Mouse (Mus musculus) spleen, adult 2 months (tissue): Measurements from ENCODE around the gene Nfatc3. TPM values are rescaled to one million over a fixed set of nuclear protein-coding genes. Genes with fewer than 3 reads are reported as not detected.

ENCODE experiments used
- DNase-seq, 2 experiments: peaks; one replicate each; pipeline versions ENCODE4 v3.0.0 to v3.0.0-alpha.2; 2012 to 2021; ENCODE audit warnings: low spot score in 2 of 2, low read depth in 1 of 2
- H3K27ac ChIP-seq: fragments of 200-500 bp; 2 replicates; pipeline ENCODE4 v1.5.1; 2012; ENCODE audit warnings: low read length, inconsistent platforms; ENCODE audit not compliant: insufficient read depth
- H3K27me3 ChIP-seq: fragments of 200-500 bp; 2 replicates; pipeline ENCODE4 v1.6.1; 2012; ENCODE audit warnings: mild to moderate bottlenecking, moderate library complexity, low read length, inconsistent platforms; ENCODE audit not compliant: control insufficient read depth, insufficient read depth
- H3K36me3 ChIP-seq: fragments of 200-500 bp; 2 replicates; pipeline ENCODE4 v1.6.1; 2012; ENCODE audit warnings: mild to moderate bottlenecking, low read length, inconsistent platforms; ENCODE audit not compliant: control insufficient read depth, insufficient read depth
- H3K4me1 ChIP-seq: fragments of 200-500 bp; 2 replicates; pipeline ENCODE4 v1.6.1; 2011; ENCODE audit warnings: inconsistent platforms; ENCODE audit not compliant: control insufficient read depth, insufficient read depth, insufficient read length
- H3K4me3 ChIP-seq: fragments of 200-500 bp; 2 replicates; pipeline ENCODE4 v1.5.1; 2011; ENCODE audit warnings: mild to moderate bottlenecking, inconsistent platforms; ENCODE audit not compliant: insufficient read depth, insufficient read length; ENCODE audit errors: extremely low read depth
- CTCF ChIP-seq: fragments of 200-500 bp; IDR thresholded peaks from 2 replicates; pipeline ENCODE4 v1.5.1; 2011; ENCODE audit warnings: mild to moderate bottlenecking, inconsistent platforms; ENCODE audit not compliant: insufficient read depth, insufficient read length, insufficient replicate concordance; ENCODE audit errors: extremely low read depth
- POLR2A ChIP-seq: fragments of 200-500 bp; IDR thresholded peaks from 2 replicates; pipeline ENCODE4 v1.6.1; 2011; ENCODE audit warnings: low read depth, low read length, inconsistent platforms
- WGBS: fragments of 180-500 bp; shearing (Covaris S2); methylation state at CpG from one replicate; pipeline ENCODE4 v1.1.7; 2018; 5-methylcytosine and 5-hydroxymethylcytosine counted together
- polyA plus RNA-seq: library from polyadenylated mRNA; depleted of rRNA; stranded (reverse); fragments of >200 nt; gene quantifications from 2 replicates; pipeline ENCODE4 v1.2.3, GENCODE M21; 2012; rRNA removed

The Nfatc3 gene
- polyA plus RNA-seq, 1 experiment: 29.5 TPM

GRCm38 (mm10) chr8:106176891-106177290, 118.3 kb downstream of the Nfatc3 start:
- WGBS: 72% methylated on average over 1 of the region's 1 CpGs
- TF ChIP-seq POLR2A (no peak), CTCF (no peak)
- Histone ChIP-seq H3K27ac (no peak overlapping the region), H3K4me3 (no peak overlapping the region), H3K27me3 (no peaks in the 10 kb centered on the region), H3K36me3 (peaks cover 3% of the 10 kb centered on the region), H3K4me1 (no peaks in the 10 kb centered on the region)
- no peak for DNase-seq

GRCm38 (mm10) chr8:106177594-106177993, 119.0 kb downstream of the Nfatc3 start:
- Histone ChIP-seq H3K4me1 (no peaks in the 10 kb centered on the region), H3K27ac (no peak overlapping the region), H3K4me3 (no peak overlapping the region), H3K27me3 (no peaks in the 10 kb centered on the region), H3K36me3 (peaks cover 4% of the 10 kb centered on the region)
- 89% methylated on average over 1 of the region's 1 CpGs for WGBS
- TF ChIP-seq POLR2A (no peak), CTCF (no peak)
- DNase-seq: no peak

GRCm38 (mm10) chr8:106178428-106178827, 119.8 kb downstream of the Nfatc3 start:
- Histone ChIP-seq H3K27me3 (no peaks in the 10 kb centered on the region), H3K4me1 (no peaks in the 10 kb centered on the region), H3K4me3 (no peak overlapping the region), H3K27ac (no peak overlapping the region), H3K36me3 (peaks cover 4% of the 10 kb centered on the region)
- no peak for DNase-seq
- no peak for TF ChIP-seq POLR2A
- no peak for TF ChIP-seq CTCF
- WGBS: 87% methylated on average over 2 of the region's 2 CpGs

Other genes with a start within 250 kb of the Nfatc3 start
- gene Ranbp10, start 231.5 kb upstream of the Nfatc3 start, polyA plus RNA-seq: 50.0 and 59.9 TPM in 2 replicates
- gene Tsnaxip1, start 231.1 kb upstream of the Nfatc3 start, polyA plus RNA-seq: 0.07 and 0.14 TPM in 2 replicates
- 14.2 and 16.4 TPM in 2 replicates for gene Cenpt, start 205.6 kb upstream of the Nfatc3 start, polyA plus RNA-seq
- gene Thap11, start 203.7 kb upstream of the Nfatc3 start, polyA plus RNA-seq: 33.7 and 41.2 TPM in 2 replicates
- 13.1 and 14.5 TPM in 2 replicates for gene Nutf2, start 198.3 kb upstream of the Nfatc3 start, polyA plus RNA-seq
- 71.3 and 90.0 TPM in 2 replicates for gene Edc4, start 178.0 kb upstream of the Nfatc3 start, polyA plus RNA-seq
- gene Nrn1l, start 165.3 kb upstream of the Nfatc3 start, polyA plus RNA-seq: 3.0 and 3.1 TPM in 2 replicates
- gene Pskh1, start 158.4 kb upstream of the Nfatc3 start, polyA plus RNA-seq: 24.3 and 30.3 TPM in 2 replicates
- gene Ctrl, start 125.0 kb upstream of the Nfatc3 start, polyA plus RNA-seq: 4,893 and 4,931 TPM in 2 replicates
- gene Psmb10, start 120.4 kb upstream of the Nfatc3 start, polyA plus RNA-seq: 228 and 357 TPM in 2 replicates
- gene Lcat, start 115.5 kb upstream of the Nfatc3 start, polyA plus RNA-seq: 2.7 and 3.1 TPM in 2 replicates
- gene Slc12a4, start 92.7 kb upstream of the Nfatc3 start, polyA plus RNA-seq: 25.1 and 29.5 TPM in 2 replicates
- 0.20 and 0.48 TPM in 2 replicates for gene Dpep3, start 79.4 kb upstream of the Nfatc3 start, polyA plus RNA-seq
- 5.1 and 7.1 TPM in 2 replicates for gene Dus2, start 67.5 kb upstream of the Nfatc3 start, polyA plus RNA-seq
- gene Dpep2nb, start 52.9 kb upstream of the Nfatc3 start, polyA plus RNA-seq: not detected in 2 replicates
- 6.6 and 9.5 TPM in 2 replicates for gene Ddx28, start 47.0 kb upstream of the Nfatc3 start, polyA plus RNA-seq
- gene Esrp2, start 78.1 kb downstream of the Nfatc3 start, polyA plus RNA-seq: 0.67 and 0.69 TPM in 2 replicates
- 24.6 and 35.4 TPM in 2 replicates for gene Pla2g15, start 91.6 kb downstream of the Nfatc3 start, polyA plus RNA-seq
- gene Slc7a6, start 110.0 kb downstream of the Nfatc3 start, polyA plus RNA-seq: 22.4 and 22.6 TPM in 2 replicates
- 18.8 and 22.2 TPM in 2 replicates for gene Slc7a6os, start 152.1 kb downstream of the Nfatc3 start, polyA plus RNA-seq
- 24.0 and 25.2 TPM in 2 replicates for gene Prmt7, start 152.1 kb downstream of the Nfatc3 start, polyA plus RNA-seq